Mouse (Mus musculus) ES-E14 (cell line): Measurements from ENCODE around the gene Egfem1. TPM values are rescaled to one million over a fixed set of nuclear protein-coding genes. Genes with fewer than 3 reads are reported as not detected.

ENCODE experiments used
- DNase-seq: peaks from one replicate; pipeline ENCODE4 v3.0.0-alpha.2; 2013; ENCODE audit warnings: low read depth, low spot score
- H3K27ac ChIP-seq: 2 replicates; pipeline ENCODE4 v1.5.1; 2012; ENCODE audit warnings: low read depth, mild to moderate bottlenecking, low read length, moderate library complexity, mixed read lengths; ENCODE audit not compliant: poor library complexity, insufficient read depth, severe bottlenecking
- H3K36me3 ChIP-seq: 2 replicates; pipeline ENCODE4 v1.6.1; 2012; ENCODE audit warnings: mild to moderate bottlenecking, low read length, moderate library complexity, mixed read lengths; ENCODE audit not compliant: control insufficient read depth, poor library complexity, insufficient read depth, severe bottlenecking
- H3K4me1 ChIP-seq, 2 experiments: fragments of 150-350 bp in 1 of 2; sonication (generic) in 1 of 2; 2 replicates each; pipeline ENCODE4 v1.6.1; 2012; ENCODE audit warnings: low read length in 2 of 2, mild to moderate bottlenecking in 1 of 2, mixed read lengths in 1 of 2; ENCODE audit not compliant: control insufficient read depth in 2 of 2, insufficient read depth in 2 of 2, poor library complexity in 1 of 2
- H3K4me3 ChIP-seq, 2 experiments: fragments of 150-350 bp in 1 of 2; sonication (generic) in 1 of 2; 2 replicates each; pipeline ENCODE4 v1.5.1; 2012; ENCODE audit warnings: low read length in 2 of 2, low read depth in 1 of 2, mild to moderate bottlenecking in 1 of 2, mixed read lengths in 1 of 2; ENCODE audit not compliant: insufficient read depth in 1 of 2, poor library complexity in 1 of 2, severe bottlenecking in 1 of 2
- H3K9ac ChIP-seq: 2 replicates; pipeline ENCODE4 v1.6.1; 2012; ENCODE audit warnings: low read depth, mild to moderate bottlenecking, low read length, mixed read lengths; ENCODE audit not compliant: poor library complexity, insufficient read depth, severe bottlenecking
- H3K9me3 ChIP-seq: fragments of 150-350 bp; sonication (generic); 2 replicates; pipeline ENCODE4 v1.6.1; 2012; ENCODE audit warnings: low read depth, mild to moderate bottlenecking, low read length; ENCODE audit not compliant: control insufficient read depth, insufficient read depth
- CHD2 ChIP-seq: IDR thresholded peaks from 2 replicates; pipeline ENCODE4 v1.6.1; 2014; ENCODE audit warnings: mild to moderate bottlenecking, low read depth, low read length, inconsistent platforms
- HCFC1 ChIP-seq: IDR thresholded peaks from 2 replicates; pipeline ENCODE4 v1.6.1; 2012; ENCODE audit warnings: low read length, inconsistent platforms, borderline replicate concordance; ENCODE audit not compliant: insufficient read depth
- MAFK ChIP-seq: IDR thresholded peaks from 2 replicates; pipeline ENCODE4 v1.6.1; 2014; ENCODE audit warnings: mild to moderate bottlenecking, low read depth, low read length, inconsistent platforms; ENCODE audit not compliant: insufficient read depth
- ZC3H11A ChIP-seq: IDR thresholded peaks from 2 replicates; pipeline ENCODE4 v1.6.1; 2012; ENCODE audit warnings: low read depth, mild to moderate bottlenecking, inconsistent platforms, low read length, borderline replicate concordance
- ZNF384 ChIP-seq: IDR thresholded peaks from 2 replicates; pipeline ENCODE4 v1.6.1; 2012; ENCODE audit warnings: low read depth, low read length, inconsistent platforms
- in situ Hi-C, 2 experiments: fragments of 600-800 bp; cut with MboI; formaldehyde crosslinking; loops; one replicate each; pipeline ENCODE4 v1.15.1; 2025; ENCODE audit warnings: low sequenced_read_pairs in 2 of 2, inconsistent platforms in 1 of 2; ENCODE audit not compliant: unreplicated experiment in 2 of 2
- total RNA-seq: library from RNA; depleted of rRNA; stranded (reverse); fragments of 300-350 nt; gene quantifications from 2 replicates; pipeline ENCODE4 v1.2.3, GENCODE M21; 2012

Gene Egfem1
- total RNA-seq, 1 experiment = 0.18 TPM

DNA sequence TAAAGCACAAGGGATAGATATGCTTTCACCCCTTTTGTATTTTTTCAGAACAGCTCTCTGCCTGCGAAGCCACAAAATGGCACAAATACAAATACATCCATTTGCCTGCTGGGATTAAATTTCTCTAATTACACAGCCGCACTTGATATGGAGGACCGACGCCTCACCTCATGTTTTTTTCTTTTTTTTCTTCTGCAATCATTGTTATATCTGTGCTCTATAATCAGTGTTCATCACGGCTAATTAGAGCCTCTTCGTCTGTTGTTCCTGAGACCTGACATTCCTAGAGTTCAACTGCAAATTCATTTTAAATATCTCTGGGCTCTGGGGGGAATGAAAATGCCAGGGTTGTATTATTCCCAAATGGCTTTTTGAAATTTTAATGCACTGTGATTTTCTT is 417.4 kb downstream of the Egfem1 start:
- no peak for TF ChIP-seq ZNF384
- no peak for TF ChIP-seq MAFK
- TF ChIP-seq CHD2 = no peak
- TF ChIP-seq HCFC1 = no peak
- TF ChIP-seq ZC3H11A = no peak
- in situ Hi-C loops = no loop called here
- DNase-seq = no peak
- Histone ChIP-seq H3K4me3 (no peak overlapping the region), H3K27ac (no peak overlapping the region), H3K9me3 (no peaks in the 10 kb centered on the region), H3K9ac (no peak overlapping the region), H3K36me3 (no peaks in the 10 kb centered on the region), H3K4me1 (no peaks in the 10 kb centered on the region)

DNA sequence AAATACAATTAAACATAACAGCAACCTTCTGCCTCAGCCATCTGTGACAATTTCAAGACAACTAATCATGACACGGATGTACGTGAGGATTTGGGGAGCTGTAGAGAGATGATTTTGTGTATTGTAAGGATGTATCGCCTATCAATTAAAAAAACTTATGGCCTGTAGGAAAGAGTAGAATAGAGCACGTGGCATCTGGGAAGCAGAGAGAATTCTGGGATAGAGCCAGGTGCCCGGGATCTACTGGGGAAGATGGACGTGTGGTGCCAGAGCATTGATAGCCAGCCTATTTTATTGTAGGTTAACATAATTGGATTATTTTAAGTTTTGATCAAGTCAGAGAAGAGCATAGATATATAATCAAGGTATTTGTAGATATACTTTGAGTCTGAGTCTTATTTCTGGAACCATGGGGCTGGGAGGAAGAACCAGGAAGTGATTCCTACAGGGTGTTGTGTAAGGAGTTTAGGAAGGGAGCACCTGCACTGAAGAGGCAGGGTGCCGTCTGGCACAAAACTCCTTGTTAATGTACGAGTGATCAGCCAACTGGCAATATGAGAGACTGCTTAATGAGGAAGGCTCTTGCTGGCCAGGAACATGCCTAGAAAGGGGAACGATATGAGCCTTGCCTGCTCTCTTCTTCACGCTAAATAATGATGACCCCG is 443.6 kb downstream of the Egfem1 start:
- DNase-seq = no peak
- no peak overlapping the region for H3K9ac ChIP-seq
- no peaks in the 10 kb centered on the region for H3K36me3 ChIP-seq
- H3K4me1 ChIP-seq = no peaks in the 10 kb centered on the region
- H3K27ac ChIP-seq = no peak overlapping the region
- no peaks in the 10 kb centered on the region for H3K9me3 ChIP-seq
- in situ Hi-C loops = no loop called here
- TF ChIP-seq CHD2 = no peak
- TF ChIP-seq MAFK = no peak
- H3K4me3 ChIP-seq = no peak overlapping the region

- no peak for DNase-seq
Observed at GRCm38 (mm10) chr3:29525963-29526301, 444.1 kb downstream of the Egfem1 start.

GRCm38 (mm10) chr3:29539211-29539610 is 457.4 kb downstream of the Egfem1 start:
- H3K4me1 ChIP-seq = peaks cover 1 to 3% of the 10 kb centered on the region in 2 experiments; a peak in 1 of 4 replicates
- in situ Hi-C loops = no loop called here

More at GRCm38 (mm10) chr3:29525963-29526301, 444.1 kb downstream of the Egfem1 start:
- in situ Hi-C loops = no loop called here
- H3K36me3 ChIP-seq = no peaks in the 10 kb centered on the region
- no peak overlapping the region for H3K4me3 ChIP-seq
- H3K9ac ChIP-seq = no peak overlapping the region
- H3K27ac ChIP-seq = no peak overlapping the region
- no peaks in the 10 kb centered on the region for H3K4me1 ChIP-seq
- TF ChIP-seq ZC3H11A (no peak), ZNF384 (no peak), HCFC1 (no peak), MAFK (no peak), CHD2 (no peak)
- no peaks in the 10 kb centered on the region for H3K9me3 ChIP-seq

GRCm38 (mm10) chr3:29539902-29540301 is 458.1 kb downstream of the Egfem1 start:
- Histone ChIP-seq H3K4me3 (no peak overlapping the region), H3K9me3 (no peaks in the 10 kb centered on the region), H3K9ac (no peak overlapping the region), H3K36me3 (no peaks in the 10 kb centered on the region), H3K27ac (no peak overlapping the region), H3K4me1 (peaks cover 1 to 3% of the 10 kb centered on the region in 2 experiments; a peak in 1 of 4 replicates)
- in situ Hi-C loops = no loop called here
- TF ChIP-seq ZC3H11A = no peak
- no peak for TF ChIP-seq ZNF384
- no peak for TF ChIP-seq HCFC1
- TF ChIP-seq CHD2 = no peak
- TF ChIP-seq MAFK = no peak
- no peak for DNase-seq

More at GRCm38 (mm10) chr3:29539211-29539610, 457.4 kb downstream of the Egfem1 start:
- Histone ChIP-seq H3K9me3 (no peaks in the 10 kb centered on the region), H3K9ac (no peak overlapping the region), H3K4me3 (no peak overlapping the region), H3K27ac (no peak overlapping the region), H3K36me3 (no peaks in the 10 kb centered on the region)
- no peak for DNase-seq
- TF ChIP-seq ZNF384 (no peak), HCFC1 (no peak), CHD2 (no peak), MAFK (no peak), ZC3H11A (no peak)
